Mouse (Mus musculus) neural tube, embryonic 12.5 days (tissue): ENCODE data around the gene Mesp1. TPM values are rescaled to one million over a fixed set of nuclear protein-coding genes. Genes with fewer than 3 reads are reported as not detected.

Experiments used
- ATAC-seq: fragments of 200-750 bp; cut with Nextera tagmentation; 2 replicates; pipeline ENCODE4 v1.8.0; 2017; ENCODE audit warnings: low read depth, mild to moderate bottlenecking, moderate TSS enrichment, moderate library complexity; ENCODE audit not compliant: low FRiP score
- H3K27ac ChIP-seq: fragments of 300-500 bp; sonication (generic); 2 replicates; pipeline ENCODE4 v1.5.1; 2016
- H3K27me3 ChIP-seq: fragments of 300-500 bp; sonication (generic); replicated peaks from 2 replicates; pipeline ENCODE4 v1.6.1; 2016; ENCODE audit warnings: mild to moderate bottlenecking
- H3K36me3 ChIP-seq: fragments of 300-500 bp; sonication (generic); 2 replicates; pipeline ENCODE4 v1.6.1; 2016; ENCODE audit warnings: mild to moderate bottlenecking
- H3K4me1 ChIP-seq: fragments of 300-500 bp; sonication (generic); 2 replicates; pipeline ENCODE4 v1.6.1; 2016
- H3K4me2 ChIP-seq: fragments of 300-500 bp; sonication (generic); replicated peaks from 2 replicates; pipeline ENCODE4 v1.6.1; 2016; ENCODE audit warnings: mild to moderate bottlenecking
- H3K4me3 ChIP-seq: fragments of 300-500 bp; sonication (generic); 2 replicates; pipeline ENCODE4 v1.5.1; 2016
- H3K9ac ChIP-seq: fragments of 300-500 bp; sonication (generic); 2 replicates; pipeline ENCODE4 v1.6.1; 2016; ENCODE audit warnings: mild to moderate bottlenecking
- H3K9me3 ChIP-seq: fragments of 300-500 bp; sonication (generic); 2 replicates; pipeline ENCODE4 v1.6.1; 2016; ENCODE audit warnings: mild to moderate bottlenecking
- WGBS: fragments of 180-500 bp; shearing (Covaris S2); methylation state at CpG from one replicate; pipeline ENCODE4 v1.1.7; 2016; 5-methylcytosine and 5-hydroxymethylcytosine counted together
- polyA plus RNA-seq: library from polyadenylated mRNA; unstranded; fragments of >200 nt; fragmentation: Nextera tagmentation; extraction: Ambion mirVana; gene quantifications from 2 replicates; pipeline ENCODE4 v1.2.1, GENCODE M21; 2016

The Mesp1 gene
- polyA plus RNA-seq, 1 experiment from 2014 or later, result not detected

GRCm38 (mm10) chr7:79749511-79749910, 44.1 kb downstream of the Mesp1 start:
- no peak overlapping the region for H3K27ac ChIP-seq
- H3K27me3 ChIP-seq, result no peaks in the 10 kb centered on the region
- H3K36me3 ChIP-seq, result no peaks in the 10 kb centered on the region
- H3K9me3 ChIP-seq, result no peaks in the 10 kb centered on the region
- no peak overlapping the region for H3K9ac ChIP-seq
- no peak for ATAC-seq
- no peak overlapping the region for H3K4me3 ChIP-seq
- no peaks in the 10 kb centered on the region for H3K4me1 ChIP-seq
- no peak overlapping the region for H3K4me2 ChIP-seq
- 90% methylated on average over 6 of the region's 6 CpGs for WGBS

GRCm38 (mm10) chr7:79747659-79748058, 45.9 kb downstream of the Mesp1 start:
- no peak for ATAC-seq

GRCm38 (mm10) chr7:79744585-79744984, 49.0 kb downstream of the Mesp1 start:
- 81% methylated on average over 5 of the region's 5 CpGs for WGBS
- ATAC-seq, result no peak

More at GRCm38 (mm10) chr7:79747659-79748058, 45.9 kb downstream of the Mesp1 start:
- no peak overlapping the region for H3K27ac ChIP-seq
- no peak overlapping the region for H3K4me2 ChIP-seq
- peaks cover 7% of the 10 kb centered on the region; the same call in 1 of the 2 replicates for H3K4me1 ChIP-seq
- WGBS, result 85% methylated on average over 6 of the region's 6 CpGs
- H3K9ac ChIP-seq, result no peak overlapping the region
- H3K9me3 ChIP-seq, result no peaks in the 10 kb centered on the region
- H3K4me3 ChIP-seq, result no peak overlapping the region
- H3K36me3 ChIP-seq, result no peaks in the 10 kb centered on the region
- no peaks in the 10 kb centered on the region for H3K27me3 ChIP-seq

GRCm38 (mm10) chr7:79744051-79744450, 49.5 kb downstream of the Mesp1 start:
- Histone ChIP-seq H3K4me3 (no peak overlapping the region), H3K9me3 (no peaks in the 10 kb centered on the region), H3K27ac (no peak overlapping the region), H3K4me1 (peaks cover 7% of the 10 kb centered on the region; the same call in 1 of the 2 replicates), H3K36me3 (no peaks in the 10 kb centered on the region), H3K4me2 (no peak overlapping the region), H3K27me3 (no peaks in the 10 kb centered on the region), H3K9ac (no peak overlapping the region)
- WGBS, result 93% methylated on average over 9 of the region's 9 CpGs
- no peak for ATAC-seq

More at GRCm38 (mm10) chr7:79744585-79744984, 49.0 kb downstream of the Mesp1 start:
- Histone ChIP-seq H3K9ac (no peak overlapping the region), H3K9me3 (no peaks in the 10 kb centered on the region), H3K4me3 (no peak overlapping the region), H3K4me1 (peaks cover 7% of the 10 kb centered on the region; the same call in 1 of the 2 replicates), H3K27ac (no peak overlapping the region), H3K27me3 (no peaks in the 10 kb centered on the region), H3K36me3 (no peaks in the 10 kb centered on the region), H3K4me2 (no peak overlapping the region)

GRCm38 (mm10) chr7:79742659-79743536, 50.7 kb downstream of the Mesp1 start, which contains the start of the genes Pex11a and Wdr93:
TSS of gene Pex11a (minus strand) at chr7:79743131.
TSS of gene Wdr93 (plus strand) at chr7:79743163.
- Histone ChIP-seq H3K9me3 (no peaks in the 10 kb centered on the region), H3K27me3 (no peaks in the 10 kb centered on the region), H3K4me2 (peak within 1 kb of the TSS; percentile 97), H3K27ac (no peak within 1 kb of the TSS), H3K4me1 (peaks cover 7% of the 10 kb centered on the region; the same call in 1 of the 2 replicates), H3K9ac (peak within 1 kb of the TSS; percentile 60), H3K36me3 (no peaks in the 10 kb centered on the region), H3K4me3 (peak within 1 kb of the TSS; percentile 66)
- ATAC-seq, result peak; percentile 72
- WGBS, result 3% methylated on average over 46 of the region's 46 CpGs

GRCm38 (mm10) chr7:79742277-79742658, 51.3 kb downstream of the Mesp1 start:
- peaks cover 7% of the 10 kb centered on the region; the same call in 1 of the 2 replicates for H3K4me1 ChIP-seq
- no peaks in the 10 kb centered on the region for H3K27me3 ChIP-seq
- WGBS, result 26% methylated on average over 11 of the region's 11 CpGs
- H3K4me2 ChIP-seq, result peak overlapping the region; percentile 97
- peak overlapping the region; percentile 66 for H3K4me3 ChIP-seq
- no peaks in the 10 kb centered on the region for H3K9me3 ChIP-seq
- peak overlapping the region; percentile 60 for H3K9ac ChIP-seq
- H3K27ac ChIP-seq, result no peak overlapping the region
- no peak for ATAC-seq
- H3K36me3 ChIP-seq, result peaks cover 3% of the 10 kb centered on the region; the same call in 1 of the 2 replicates

Other genes starting within 250 kb of the Mesp1 start
- gene Rhcg, start 176.1 kb downstream of the Mesp1 start, polyA plus RNA-seq, result 3.3 and 3.6 TPM in 2 replicates
- 9.1 TPM in 2 replicates for gene Ticrr, start 133.6 kb downstream of the Mesp1 start, polyA plus RNA-seq
- 6.0 and 6.2 TPM in 2 replicates for gene Kif7, start 78.1 kb downstream of the Mesp1 start, polyA plus RNA-seq
- not detected in 2 replicates for gene Plin1, start 60.9 kb downstream of the Mesp1 start, polyA plus RNA-seq
- 9.8 and 11.5 TPM in 2 replicates for gene Pex11a, start 50.7 kb downstream of the Mesp1 start, polyA plus RNA-seq
- gene Wdr93, start 50.6 kb downstream of the Mesp1 start, polyA plus RNA-seq, result 0.17 and 0.38 TPM in 2 replicates
- 0.44 and 0.52 TPM in 2 replicates for gene Mesp2, start 16.9 kb upstream of the Mesp1 start, polyA plus RNA-seq
- 5.2 and 6.7 TPM in 2 replicates for gene Anpep, start 67.3 kb upstream of the Mesp1 start, polyA plus RNA-seq
- 49.8 and 55.0 TPM in 2 replicates for gene Ap3s2, start 126.9 kb upstream of the Mesp1 start, polyA plus RNA-seq
- 20.7 and 22.2 TPM in 2 replicates for gene Arpin, start 141.6 kb upstream of the Mesp1 start, polyA plus RNA-seq
- 24.7 and 26.3 TPM in 2 replicates for gene Zfp710, start 231.0 kb upstream of the Mesp1 start, polyA plus RNA-seq